Mouse (Mus musculus) lung, adult 2 months (tissue): ENCODE results near the gene Cox10.

ENCODE experiments used
- CTCF ChIP-seq: fragments of 200-500 bp; IDR thresholded peaks from 2 replicates; pipeline ENCODE4 v1.5.1; 2011; ENCODE audit warnings: mild to moderate bottlenecking, low read length, control low read depth; ENCODE audit not compliant: insufficient read depth
- POLR2A ChIP-seq: fragments of 200-500 bp; IDR thresholded peaks from 2 replicates; pipeline ENCODE4 v1.6.1; 2011; ENCODE audit warnings: low read depth, mild to moderate bottlenecking, control low read depth, low read length, borderline replicate concordance; ENCODE audit errors: extremely low read depth

GRCm38 (mm10) chr11:64091150-64091549, 11.9 kb upstream of the Cox10 start:
- TF ChIP-seq CTCF (no peak), POLR2A (no peak)
